Mouse (Mus musculus): Measurements from ENCODE around the gene Cyb561d2. TPM values are rescaled to one million over a fixed set of nuclear protein-coding genes. Genes with fewer than 3 reads are reported as not detected.

Cyb561d2 gene
- polyA plus RNA-seq, 1 experiment: 0.06 TPM

GRCm38 (mm10) chr9:107539940-107540339 lies 2.1 kb downstream of the Cyb561d2 start:
- TF ChIP-seq TAL1 (IDR thresholded peaks at IDR 0.05; ENCODE audit: low read length) (no peak), GATA1 (IDR thresholded peaks at IDR 0.05; ENCODE audit: low read length) (no peak)
- peaks cover 59% of the 10 kb centered on the region for H3K36me3 ChIP-seq (ENCODE audit: control insufficient read depth)
- peaks cover 72% of the 10 kb centered on the region for H3K4me1 ChIP-seq (ENCODE audit: control insufficient read depth)

GRCm38 (mm10) chr9:107538711-107539110 lies 3.3 kb downstream of the Cyb561d2 start:
- peaks cover 83% of the 10 kb centered on the region for H3K4me1 ChIP-seq (ENCODE audit: control insufficient read depth)

More at GRCm38 (mm10) chr9:107539940-107540339, 2.1 kb downstream of the Cyb561d2 start:
- H3K27me3 ChIP-seq (ENCODE audit: control insufficient read depth): no peaks in the 10 kb centered on the region
- peaks cover 2% of the 10 kb centered on the region; the same call in 1 of the 2 replicates for H3K9me3 ChIP-seq (ENCODE audit: control insufficient read depth, low read length)
- H3K4me3 ChIP-seq (replicated peaks): no peak overlapping the region

GRCm38 (mm10) chr9:107538231-107538630 lies 3.8 kb downstream of the Cyb561d2 start:
- H3K27me3 ChIP-seq (ENCODE audit: control insufficient read depth): no peaks in the 10 kb centered on the region
- H3K36me3 ChIP-seq (ENCODE audit: control insufficient read depth): peaks cover 48% of the 10 kb centered on the region
- no peak for TF ChIP-seq TAL1 (IDR thresholded peaks at IDR 0.05; ENCODE audit: low read length)
- no peak for TF ChIP-seq GATA1 (IDR thresholded peaks at IDR 0.05; ENCODE audit: low read length)
- peaks cover 86% of the 10 kb centered on the region for H3K4me1 ChIP-seq (ENCODE audit: control insufficient read depth)
- no peak overlapping the region for H3K4me3 ChIP-seq (replicated peaks)
- H3K9me3 ChIP-seq (ENCODE audit: control insufficient read depth, low read length): no peaks in the 10 kb centered on the region

More at GRCm38 (mm10) chr9:107538711-107539110, 3.3 kb downstream of the Cyb561d2 start:
- H3K4me3 ChIP-seq (replicated peaks): no peak overlapping the region
- no peak for TF ChIP-seq TAL1 (IDR thresholded peaks at IDR 0.05; ENCODE audit: low read length)
- TF ChIP-seq GATA1 (IDR thresholded peaks at IDR 0.05; ENCODE audit: low read length): no peak
- H3K9me3 ChIP-seq (ENCODE audit: control insufficient read depth, low read length): no peaks in the 10 kb centered on the region
- no peaks in the 10 kb centered on the region for H3K27me3 ChIP-seq (ENCODE audit: control insufficient read depth)
- peaks cover 48% of the 10 kb centered on the region for H3K36me3 ChIP-seq (ENCODE audit: control insufficient read depth)

- TF ChIP-seq TAL1 (IDR thresholded peaks at IDR 0.05; ENCODE audit: low read length): no peak
- no peak for TF ChIP-seq GATA1 (IDR thresholded peaks at IDR 0.05; ENCODE audit: low read length)
These were observed 7.4 kb downstream of the Cyb561d2 start for GRCm38 (mm10) chr9:107534408-107535202.

GRCm38 (mm10) chr9:107533791-107534407 lies 8.1 kb downstream of the Cyb561d2 start, which contains the start of gene Tmem115:
Tmem115 (plus strand) TSS chr9:107533945.
- no peak for TF ChIP-seq TAL1 (IDR thresholded peaks at IDR 0.05; ENCODE audit: low read length)
- no peak for TF ChIP-seq GATA1 (IDR thresholded peaks at IDR 0.05; ENCODE audit: low read length)
- Histone ChIP-seq H3K4me3 (replicated peaks) (peak within 1 kb of the TSS; percentile 70), H3K27me3 (ENCODE audit: control insufficient read depth) (peaks cover 3% of the 10 kb centered on the region; the same call in 1 of the 2 replicates), H3K36me3 (ENCODE audit: control insufficient read depth) (peaks cover 32% of the 10 kb centered on the region), H3K9me3 (ENCODE audit: control insufficient read depth, low read length) (no peaks in the 10 kb centered on the region), H3K4me1 (ENCODE audit: control insufficient read depth) (peaks cover 54% of the 10 kb centered on the region)

More at GRCm38 (mm10) chr9:107534408-107535202, 7.4 kb downstream of the Cyb561d2 start:
- Histone ChIP-seq H3K4me1 (ENCODE audit: control insufficient read depth) (peaks cover 55% of the 10 kb centered on the region), H3K36me3 (ENCODE audit: control insufficient read depth) (peaks cover 39% of the 10 kb centered on the region), H3K4me3 (replicated peaks) (peak overlapping the region; percentile 70), H3K27me3 (ENCODE audit: control insufficient read depth) (peaks cover 3% of the 10 kb centered on the region; the same call in 1 of the 2 replicates), H3K9me3 (ENCODE audit: control insufficient read depth, low read length) (no peaks in the 10 kb centered on the region)

GRCm38 (mm10) chr9:107526198-107527026 lies 15.6 kb downstream of the Cyb561d2 start:
- TF ChIP-seq TAL1 (IDR thresholded peaks at IDR 0.05; ENCODE audit: low read length) (no peak), GATA1 (IDR thresholded peaks at IDR 0.05; ENCODE audit: low read length) (no peak)
- Histone ChIP-seq H3K4me1 (ENCODE audit: control insufficient read depth) (peaks cover 19% of the 10 kb centered on the region), H3K9me3 (ENCODE audit: control insufficient read depth, low read length) (peaks cover 3% of the 10 kb centered on the region; the same call in 1 of the 2 replicates), H3K36me3 (ENCODE audit: control insufficient read depth) (no peaks in the 10 kb centered on the region), H3K4me3 (replicated peaks) (peak overlapping the region; percentile 51), H3K27me3 (ENCODE audit: control insufficient read depth) (peaks cover 53% of the 10 kb centered on the region)

- H3K4me3 ChIP-seq (replicated peaks): no peak overlapping the region
- no peak for TF ChIP-seq GATA1 (IDR thresholded peaks at IDR 0.05; ENCODE audit: low read length)
- TF ChIP-seq TAL1 (IDR thresholded peaks at IDR 0.05; ENCODE audit: low read length): no peak
- no peaks in the 10 kb centered on the region for H3K36me3 ChIP-seq (ENCODE audit: control insufficient read depth)
- H3K27me3 ChIP-seq (ENCODE audit: control insufficient read depth): peaks cover 51% of the 10 kb centered on the region
- peaks cover 3% of the 10 kb centered on the region; the same call in 1 of the 2 replicates for H3K9me3 ChIP-seq (ENCODE audit: control insufficient read depth, low read length)
- peaks cover 19% of the 10 kb centered on the region for H3K4me1 ChIP-seq (ENCODE audit: control insufficient read depth)
These were observed 19.6 kb downstream of the Cyb561d2 start for GRCm38 (mm10) chr9:107522400-107522711.

- peaks cover 46% of the 10 kb centered on the region for H3K27me3 ChIP-seq (ENCODE audit: control insufficient read depth)
- no peak for TF ChIP-seq TAL1 (IDR thresholded peaks at IDR 0.05; ENCODE audit: low read length)
- TF ChIP-seq GATA1 (IDR thresholded peaks at IDR 0.05; ENCODE audit: low read length): no peak
- no peak overlapping the region for H3K4me3 ChIP-seq (replicated peaks)
- H3K9me3 ChIP-seq (ENCODE audit: control insufficient read depth, low read length): peaks cover 3% of the 10 kb centered on the region; the same call in 1 of the 2 replicates
- no peaks in the 10 kb centered on the region for H3K36me3 ChIP-seq (ENCODE audit: control insufficient read depth)
- peaks cover 14% of the 10 kb centered on the region for H3K4me1 ChIP-seq (ENCODE audit: control insufficient read depth)
These were observed 20.1 kb downstream of the Cyb561d2 start for GRCm38 (mm10) chr9:107521711-107522399.

Data from erythroblast, embryonic 14.5 days (primary cell).